Mouse (Mus musculus) stomach, postnatal 0 days (tissue): ENCODE measurements around the gene Smc1b. TPM values are rescaled to one million over a fixed set of nuclear protein-coding genes. Genes with fewer than 3 reads are reported as not detected.

Experiments used
- ATAC-seq: fragments of 200-750 bp; cut with Nextera tagmentation; 2 replicates; pipeline ENCODE4 v1.8.0; 2017; ENCODE audit not compliant: low FRiP score, low TSS enrichment
- DNase-seq: peaks from one replicate; pipeline ENCODE4 v3.0.0-alpha.2; 2016; ENCODE audit warnings: low spot score
- H3K27ac ChIP-seq: fragments of 300-500 bp; sonication (generic); replicated peaks from 2 replicates; pipeline ENCODE4 v1.5.1; 2014; ENCODE audit warnings: mild to moderate bottlenecking, control low read depth
- H3K27me3 ChIP-seq: fragments of 300-500 bp; sonication (generic); 2 replicates; pipeline ENCODE4 v1.6.1; 2014; ENCODE audit warnings: low read length; ENCODE audit not compliant: control insufficient read depth, insufficient read depth
- H3K36me3 ChIP-seq: fragments of 300-500 bp; sonication (generic); 2 replicates; pipeline ENCODE4 v1.6.1; 2014; ENCODE audit warnings: low read length, mixed read lengths; ENCODE audit not compliant: control insufficient read depth, insufficient read depth
- H3K4me1 ChIP-seq: fragments of 300-500 bp; sonication (generic); replicated peaks from 2 replicates; pipeline ENCODE4 v1.6.1; 2014; ENCODE audit warnings: antibody characterized with exemption; ENCODE audit not compliant: control insufficient read depth, insufficient read depth
- H3K4me2 ChIP-seq: fragments of 300-500 bp; sonication (generic); replicated peaks from 2 replicates; pipeline ENCODE4 v1.6.1; 2014; ENCODE audit warnings: low read depth, mild to moderate bottlenecking, control low read depth, moderate library complexity
- H3K4me3 ChIP-seq: fragments of 300-500 bp; sonication (generic); 2 replicates; pipeline ENCODE4 v1.5.1; 2014; ENCODE audit warnings: low read depth, low read length, control low read depth
- H3K9ac ChIP-seq: fragments of 300-500 bp; sonication (generic); 2 replicates; pipeline ENCODE4 v1.6.1; 2014; ENCODE audit warnings: mild to moderate bottlenecking, low read length, control low read depth, mixed read lengths
- H3K9me3 ChIP-seq: fragments of 300-500 bp; sonication (generic); 2 replicates; pipeline ENCODE4 v1.6.1; 2016; ENCODE audit warnings: low read length; ENCODE audit not compliant: control insufficient read depth
- CTCF ChIP-seq: IDR thresholded peaks from 2 replicates; pipeline ENCODE4 v1.5.1; 2016; ENCODE audit warnings: antibody characterized with exemption, low read depth, mild to moderate bottlenecking, moderate library complexity
- EP300 ChIP-seq: optimal IDR thresholded peaks from 2 replicates; pipeline ENCODE3; 2016; ENCODE audit warnings: antibody characterized with exemption
- WGBS: fragments of 180-500 bp; shearing (Covaris S2); extraction: QIAGEN DNeasy Blood & Tissue Kit; methylation state at CpG from one replicate; pipeline ENCODE4 v1.1.7; 2014; 5-methylcytosine and 5-hydroxymethylcytosine counted together
- polyA plus RNA-seq: library from polyadenylated mRNA; unstranded; fragments of >200 nt; fragmentation: Nextera tagmentation; extraction: Ambion mirVana; gene quantifications from 2 replicates; pipeline ENCODE4 v1.2.1, GENCODE M21; 2015

Gene Smc1b
- polyA plus RNA-seq, result 0.07 and 0.08 TPM in 2 replicates

- Histone ChIP-seq H3K4me3 (peak within 1 kb of the TSS; percentile 23), H3K27ac (no peak within 1 kb of the TSS), H3K4me1 (0 out of 2 replicates have a peak, but pooled peaks cover 2% of the 10 kb centered on the region), H3K27me3 (no peaks in the 10 kb centered on the region), H3K9ac (no peak within 1 kb of the TSS), H3K9me3 (no peaks in the 10 kb centered on the region), H3K36me3 (no peaks in the 10 kb centered on the region), H3K4me2 (peak within 1 kb of the TSS; percentile 50)
- ATAC-seq (peak; percentile 38; the same call in 1 of the 2 replicates), DNase-seq (peak; percentile 70)
- TF ChIP-seq EP300 (peak; percentile 98), CTCF (no peak)
- 27% methylated on average over 52 of the region's 58 CpGs for WGBS
Observed at GRCm38 (mm10) chr15:85131275-85132192, at the start of gene Smc1b, which contains the start of gene Ribc2. Smc1b (minus strand) TSS chr15:85131964. Ribc2 (plus strand) TSS chr15:85132078.

- Histone ChIP-seq H3K4me1 (no peaks in the 10 kb centered on the region), H3K36me3 (no peaks in the 10 kb centered on the region), H3K9ac (no peak overlapping the region), H3K27me3 (no peaks in the 10 kb centered on the region), H3K4me3 (no peak overlapping the region), H3K27ac (peak overlapping the region; percentile 56; the same call in 1 of the 2 replicates), H3K9me3 (no peaks in the 10 kb centered on the region), H3K4me2 (no peak overlapping the region)
- ATAC-seq (no peak), DNase-seq (no peak)
- TF ChIP-seq CTCF (no peak), EP300 (no peak)
Observed at GRCm38 (mm10) chr15:85180368-85180767, 48.6 kb upstream of the Smc1b start.

- Histone ChIP-seq H3K36me3 (no peaks in the 10 kb centered on the region), H3K9me3 (no peaks in the 10 kb centered on the region), H3K9ac (no peak overlapping the region), H3K4me1 (no peaks in the 10 kb centered on the region), H3K4me2 (no peak overlapping the region), H3K27me3 (no peaks in the 10 kb centered on the region), H3K27ac (peak overlapping the region; percentile 69), H3K4me3 (no peak overlapping the region)
- DNase-seq (no peak), ATAC-seq (no peak)
- WGBS, result 43% methylated on average over 7 of the region's 7 CpGs
- TF ChIP-seq CTCF, result no peak
- TF ChIP-seq EP300, result no peak
Observed at GRCm38 (mm10) chr15:85179528-85180180, 47.9 kb upstream of the Smc1b start.

- H3K4me3 ChIP-seq, result no peak overlapping the region
- WGBS, result 55% methylated on average over 6 of the region's 6 CpGs
- no peaks in the 10 kb centered on the region for H3K27me3 ChIP-seq
- H3K4me1 ChIP-seq, result no peaks in the 10 kb centered on the region
- DNase-seq (no peak), ATAC-seq (no peak)
- no peaks in the 10 kb centered on the region for H3K9me3 ChIP-seq
- no peak overlapping the region for H3K27ac ChIP-seq
- TF ChIP-seq CTCF (no peak), EP300 (no peak)
- H3K4me2 ChIP-seq, result no peak overlapping the region
- no peaks in the 10 kb centered on the region for H3K36me3 ChIP-seq
- no peak overlapping the region for H3K9ac ChIP-seq
Observed at GRCm38 (mm10) chr15:85178172-85178571, 46.4 kb upstream of the Smc1b start.

GRCm38 (mm10) chr15:85177576-85177975 lies 45.8 kb upstream of the Smc1b start:
- ATAC-seq (no peak), DNase-seq (peak; percentile 41)
- no peak overlapping the region for H3K27ac ChIP-seq
- TF ChIP-seq EP300 (no peak), CTCF (no peak)
- WGBS, result 57% methylated on average over 8 of the region's 8 CpGs
- no peaks in the 10 kb centered on the region for H3K36me3 ChIP-seq
- no peak overlapping the region for H3K4me3 ChIP-seq
- H3K9me3 ChIP-seq, result no peaks in the 10 kb centered on the region
- H3K4me1 ChIP-seq, result no peaks in the 10 kb centered on the region
- no peak overlapping the region for H3K4me2 ChIP-seq
- no peak overlapping the region for H3K9ac ChIP-seq
- no peaks in the 10 kb centered on the region for H3K27me3 ChIP-seq

- WGBS, result 51% methylated on average over 10 of the region's 10 CpGs
- ATAC-seq, result no peak
- Histone ChIP-seq H3K27me3 (no peaks in the 10 kb centered on the region), H3K27ac (no peak overlapping the region), H3K9me3 (no peaks in the 10 kb centered on the region), H3K36me3 (no peaks in the 10 kb centered on the region), H3K9ac (no peak overlapping the region), H3K4me3 (no peak overlapping the region), H3K4me1 (no peaks in the 10 kb centered on the region), H3K4me2 (no peak overlapping the region)
- no peak for TF ChIP-seq CTCF
- no peak for TF ChIP-seq EP300
- DNase-seq, result no peak
Observed at GRCm38 (mm10) chr15:85174060-85174459, 42.3 kb upstream of the Smc1b start.
